Mouse (Mus musculus) G1E (cell line): ENCODE results near the gene 9530053A07Rik. TPM values are rescaled to one million over a fixed set of nuclear protein-coding genes. Genes with fewer than 3 reads are reported as not detected.

ENCODE experiments used
- ATAC-seq: 2 replicates; pipeline ENCODE4 v1.8.0; 2016; ENCODE audit warnings: mild to moderate bottlenecking; ENCODE audit not compliant: insufficient number of reproducible peaks, poor library complexity, low FRiP score, severe bottlenecking; ENCODE audit errors: extremely low read depth
- DNase-seq: peaks from one replicate; pipeline ENCODE4 v3.0.0; 2012; ENCODE audit warnings: low spot score
- H3K27me3 ChIP-seq: 2 replicates; pipeline ENCODE4 v1.6.1; 2012; ENCODE audit warnings: mild to moderate bottlenecking, low read length, inconsistent platforms; ENCODE audit not compliant: insufficient read depth
- H3K36me3 ChIP-seq: replicated peaks from 2 replicates; pipeline ENCODE3; 2012; ENCODE audit warnings: mild to moderate bottlenecking, inconsistent platforms
- H3K4me1 ChIP-seq: 2 replicates; pipeline ENCODE4 v1.6.1; 2012; ENCODE audit warnings: low read depth, low read length, inconsistent platforms, mixed read lengths; ENCODE audit not compliant: insufficient read depth
- H3K4me3 ChIP-seq: 2 replicates; pipeline ENCODE4 v1.5.1; 2012; ENCODE audit warnings: low read depth, mild to moderate bottlenecking, inconsistent platforms, low read length, moderate library complexity, mixed read lengths
- H3K9me3 ChIP-seq: replicated peaks from 2 replicates; pipeline ENCODE4 v1.6.1; 2012; ENCODE audit warnings: inconsistent platforms
- CTCF ChIP-seq: IDR thresholded peaks from 2 replicates; pipeline ENCODE4 v1.5.1; 2012; ENCODE audit warnings: low read depth, low read length, inconsistent platforms, mixed read lengths
- GATA1 ChIP-seq: IDR thresholded peaks from 2 replicates; pipeline ENCODE4 v1.6.1; 2012; ENCODE audit warnings: borderline replicate concordance, low read length, inconsistent platforms, mixed read lengths
- GATA2 ChIP-seq: IDR thresholded peaks from 2 replicates; pipeline ENCODE4 v1.6.1; 2012; ENCODE audit warnings: low read depth, low read length, inconsistent platforms, borderline replicate concordance
- POLR2AphosphoS5 ChIP-seq: IDR thresholded peaks from 2 replicates; pipeline ENCODE4 v1.6.1; 2012; ENCODE audit warnings: low read depth, low read length, inconsistent platforms; ENCODE audit not compliant: insufficient replicate concordance
- TAL1 ChIP-seq: conservative IDR thresholded peaks from 2 replicates; pipeline ENCODE4 v1.6.1; 2012; ENCODE audit warnings: low read depth, low read length, inconsistent platforms, mixed read lengths
- polyA plus RNA-seq: library from polyadenylated mRNA; stranded (reverse); fragments of >175 nt; gene quantifications from 2 replicates; pipeline ENCODE4 v1.2.3, GENCODE M21; 2012
- total RNA-seq, 2 experiments: library from RNA; stranded (forward) in 1 of 2; stranded (reverse) in 1 of 2; fragments of 200-1000 nt in 1 of 2; fragments of >200 nt in 1 of 2; fragmentation: Nextera tagmentation in 1 of 2; gene quantifications; 2 replicates each; pipeline ENCODE4 v1.2.3; 2014 to 2017

9530053A07Rik gene
- total and polyA plus RNA-seq, 3 experiments = 0.22 TPM; not detected in 2

- ATAC-seq (no peak), DNase-seq (no peak)
- Histone ChIP-seq H3K4me3 (no peak overlapping the region), H3K4me1 (no peaks in the 10 kb centered on the region; the same call in 1 of the 2 replicates), H3K27me3 (peaks cover 9% of the 10 kb centered on the region), H3K9me3 (no peaks in the 10 kb centered on the region), H3K36me3 (no peaks in the 10 kb centered on the region)
- no peak for TF ChIP-seq POLR2AphosphoS5
- no peak for TF ChIP-seq GATA1
- no peak for TF ChIP-seq CTCF
- no peak for TF ChIP-seq TAL1
- TF ChIP-seq GATA2 = no peak
Measured at GRCm38 (mm10) chr7:28104670-28105069, 24.6 kb upstream of the 9530053A07Rik start.

DNA sequence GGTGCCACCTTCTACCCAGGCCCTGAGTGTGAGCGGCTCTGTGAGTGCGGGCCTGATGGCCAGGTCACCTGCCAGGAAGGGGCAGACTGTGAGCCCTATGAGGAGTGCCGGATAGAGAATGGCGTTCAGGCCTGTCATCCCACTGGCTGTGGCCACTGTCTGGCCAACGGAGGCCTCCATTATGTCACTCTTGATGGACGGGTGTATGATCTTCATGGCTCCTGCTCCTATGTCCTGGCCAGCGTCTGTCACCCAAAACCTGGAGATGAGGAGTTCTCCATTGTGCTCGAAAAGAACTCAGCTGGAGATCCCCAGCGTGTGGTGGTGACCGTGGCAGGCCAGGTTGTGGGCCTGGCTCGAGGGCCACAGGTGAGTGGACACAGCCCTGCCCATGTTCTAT, 23.0 kb upstream of the 9530053A07Rik start:
- ATAC-seq (no peak), DNase-seq (no peak)
- no peak for TF ChIP-seq POLR2AphosphoS5
- no peak for TF ChIP-seq GATA2
- no peak for TF ChIP-seq CTCF
- no peak for TF ChIP-seq GATA1
- no peak for TF ChIP-seq TAL1
- Histone ChIP-seq H3K4me3 (no peak overlapping the region), H3K9me3 (no peaks in the 10 kb centered on the region), H3K36me3 (no peaks in the 10 kb centered on the region), H3K4me1 (no peaks in the 10 kb centered on the region), H3K27me3 (peaks cover 9% of the 10 kb centered on the region)

DNA sequence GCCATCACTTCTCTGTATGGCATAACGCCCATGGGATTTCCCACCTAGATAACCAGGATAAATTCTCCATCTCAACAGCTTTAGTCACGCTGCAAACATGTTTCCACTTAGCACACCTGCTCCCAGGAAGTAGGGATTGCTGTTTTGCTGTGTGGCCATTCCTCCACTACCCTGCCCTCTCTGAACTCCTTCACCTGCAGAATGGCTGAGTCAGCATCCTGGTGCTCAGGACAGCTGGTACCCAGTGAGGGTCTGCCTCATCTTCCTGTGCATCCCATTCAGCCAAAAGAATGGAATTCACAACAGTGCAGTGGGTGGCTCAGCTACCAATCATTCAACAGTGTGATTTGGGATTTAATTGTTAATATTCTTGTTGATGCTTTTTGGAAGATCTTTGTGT, 14.6 kb upstream of the 9530053A07Rik start:
- DNase-seq = no peak
- H3K36me3 ChIP-seq = no peaks in the 10 kb centered on the region
- TF ChIP-seq GATA1 (no peak), POLR2AphosphoS5 (no peak)

DNA sequence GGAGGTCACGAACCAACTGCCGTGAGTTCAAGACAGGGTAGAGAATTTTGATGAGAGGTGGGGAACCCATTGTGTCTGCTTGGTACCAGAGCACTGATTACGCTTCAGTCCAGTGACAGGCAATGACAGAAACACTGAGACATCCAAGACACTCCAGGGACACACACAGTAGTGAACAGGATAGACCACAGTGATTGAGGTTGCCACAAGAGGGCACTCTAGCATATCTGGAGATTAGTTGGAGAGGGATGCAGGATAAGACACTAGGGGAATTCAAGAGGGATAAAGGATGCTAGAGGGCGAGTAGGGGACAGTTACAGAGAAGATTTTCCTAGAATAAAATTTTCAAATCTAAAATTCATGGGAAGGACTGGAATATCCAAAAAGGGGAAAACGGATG, 8.3 kb downstream of the 9530053A07Rik start:
- Histone ChIP-seq H3K4me3 (no peak overlapping the region), H3K9me3 (no peaks in the 10 kb centered on the region), H3K27me3 (peaks cover 10% of the 10 kb centered on the region; the same call in 1 of the 2 replicates), H3K4me1 (no peaks in the 10 kb centered on the region), H3K36me3 (no peaks in the 10 kb centered on the region)
- TF ChIP-seq POLR2AphosphoS5 (no peak), GATA1 (no peak), CTCF (0 out of 2 replicates have a peak, but pooled peaks have one; percentile 34)
- ATAC-seq (no peak), DNase-seq (peak; percentile 46)

More for the DNA sequence above, 14.6 kb upstream of the 9530053A07Rik start:
- no peak for ATAC-seq
- peaks cover 3% of the 10 kb centered on the region; the same call in 1 of the 2 replicates for H3K27me3 ChIP-seq
- no peaks in the 10 kb centered on the region for H3K4me1 ChIP-seq
- H3K4me3 ChIP-seq = no peak overlapping the region
- H3K9me3 ChIP-seq = no peaks in the 10 kb centered on the region

DNA sequence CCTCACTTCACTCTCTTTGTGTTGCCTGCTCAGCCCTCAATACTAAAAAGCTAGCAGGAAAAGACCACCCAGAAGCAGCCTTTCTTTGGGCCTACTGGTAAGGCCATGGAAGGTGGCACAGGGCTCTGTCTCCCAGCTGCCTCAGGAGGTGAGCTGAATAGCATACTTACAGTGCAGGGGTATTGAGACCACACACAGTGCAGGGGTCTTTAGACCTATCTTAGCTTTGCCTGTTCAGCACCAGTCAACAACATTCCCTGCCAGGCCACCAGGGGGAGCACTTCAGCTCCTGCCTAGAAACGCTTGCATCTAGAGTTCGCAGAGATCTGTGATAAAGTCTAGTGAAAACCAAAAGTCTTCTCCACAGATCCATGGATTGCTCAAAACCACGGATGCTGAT, 19.0 kb downstream of the 9530053A07Rik start:
- no peaks in the 10 kb centered on the region for H3K36me3 ChIP-seq
- peaks cover 6% of the 10 kb centered on the region; the same call in 1 of the 2 replicates for H3K4me1 ChIP-seq
- H3K27me3 ChIP-seq = peaks cover 23% of the 10 kb centered on the region
- peaks cover 8% of the 10 kb centered on the region for H3K9me3 ChIP-seq
- no peak for TF ChIP-seq TAL1
- no peak for TF ChIP-seq GATA2
- peak; percentile 69 for TF ChIP-seq CTCF
- no peak for TF ChIP-seq GATA1
- TF ChIP-seq POLR2AphosphoS5 = no peak
- H3K4me3 ChIP-seq = no peak overlapping the region
- ATAC-seq = no peak
- peak; percentile 43 for DNase-seq

GRCm38 (mm10) chr7:28149841-28150240, 20.6 kb downstream of the 9530053A07Rik start:
- TF ChIP-seq CTCF (no peak), TAL1 (no peak), GATA2 (no peak), POLR2AphosphoS5 (no peak), GATA1 (no peak)
- no peaks in the 10 kb centered on the region for H3K36me3 ChIP-seq
- H3K4me3 ChIP-seq = no peak overlapping the region
- peaks cover 6% of the 10 kb centered on the region; the same call in 1 of the 2 replicates for H3K4me1 ChIP-seq
- peaks cover 26% of the 10 kb centered on the region for H3K27me3 ChIP-seq
- no peak for DNase-seq
- H3K9me3 ChIP-seq = no peaks in the 10 kb centered on the region
- no peak for ATAC-seq
